Mouse (Mus musculus) ZHBTc4 (cell line): Measurements from ENCODE around the gene Ssr2.

Experiments
- DNase-seq: peaks from one replicate; pipeline ENCODE4 v3.0.0-alpha.2; 2011; ENCODE audit warnings: low read depth, low spot score

Ssr2 gene

GRCm38 (mm10) chr3:88575540-88575939 lies at the start of gene Ssr2:
Ssr2 (plus strand) TSS chr3:88575876.
- DNase-seq = peak; percentile 94

GRCm38 (mm10) chr3:88526157-88527131 lies 49.2 kb upstream of the Ssr2 start:
- DNase-seq = peak; percentile 95

GRCm38 (mm10) chr3:88527565-88527964 lies 48.1 kb upstream of the Ssr2 start:
- DNase-seq = no peak

- no peak for DNase-seq
These were observed 47.0 kb upstream of the Ssr2 start for GRCm38 (mm10) chr3:88528646-88529045.

GRCm38 (mm10) chr3:88529204-88530000 lies 46.3 kb upstream of the Ssr2 start:
- no peak for DNase-seq

- peak; percentile 90 for DNase-seq
These were observed 45.4 kb upstream of the Ssr2 start for GRCm38 (mm10) chr3:88530082-88530864.

GRCm38 (mm10) chr3:88531348-88532298 lies 44.1 kb upstream of the Ssr2 start:
- peak; percentile 94 for DNase-seq

GRCm38 (mm10) chr3:88532299-88532674 lies 43.4 kb upstream of the Ssr2 start, which contains the start of gene Mex3a:
Mex3a (plus strand) TSS chr3:88532395.
- no peak for DNase-seq

- DNase-seq = peak; percentile 69
These were observed 42.8 kb upstream of the Ssr2 start for GRCm38 (mm10) chr3:88532689-88533511.

- no peak for DNase-seq
These were observed 42.0 kb upstream of the Ssr2 start for GRCm38 (mm10) chr3:88533706-88534105.

- DNase-seq = no peak
These were observed 40.7 kb upstream of the Ssr2 start for GRCm38 (mm10) chr3:88535005-88535404.

- no peak for DNase-seq
These were observed 40.1 kb upstream of the Ssr2 start for GRCm38 (mm10) chr3:88535527-88535926.

- DNase-seq = peak; percentile 82
These were observed 39.4 kb upstream of the Ssr2 start for GRCm38 (mm10) chr3:88536103-88536930.

- DNase-seq = no peak
These were observed 38.5 kb upstream of the Ssr2 start for GRCm38 (mm10) chr3:88537146-88537545.

GRCm38 (mm10) chr3:88538271-88539145 lies 37.2 kb upstream of the Ssr2 start:
- DNase-seq = no peak

GRCm38 (mm10) chr3:88539397-88539796 lies 36.3 kb upstream of the Ssr2 start:
- no peak for DNase-seq

GRCm38 (mm10) chr3:88540085-88540484 lies 35.6 kb upstream of the Ssr2 start:
- no peak for DNase-seq
